Mouse (Mus musculus) liver, embryonic 11.5 days (tissue): ENCODE data around the gene Cfap45. TPM values are rescaled to one million over a fixed set of nuclear protein-coding genes. Genes with fewer than 3 reads are reported as not detected.
A peak's percentile ranks its signal among the peaks of the same experiment; 100 is the strongest.

Experiments used
- ATAC-seq: fragments of 200-750 bp; cut with Nextera tagmentation; replicated peaks from 2 replicates; pipeline ENCODE4 v1.8.0; 2017; ENCODE audit warnings: moderate number of reproducible peaks, mild to moderate bottlenecking, moderate TSS enrichment, moderate library complexity; ENCODE audit not compliant: low FRiP score
- DNase-seq: peaks from one replicate; pipeline ENCODE4 v3.0.0-alpha.2; 2017; ENCODE audit warnings: low spot score
- H3K27ac ChIP-seq: fragments of 300-500 bp; sonication (generic); 2 replicates; pipeline ENCODE4 v1.5.1; 2014; ENCODE audit warnings: mild to moderate bottlenecking, low read depth, low read length, control low read depth
- H3K27me3 ChIP-seq: fragments of 300-500 bp; sonication (generic); replicated peaks from 2 replicates; pipeline ENCODE4 v1.6.1; 2014; ENCODE audit warnings: low read length, mixed read lengths; ENCODE audit not compliant: control insufficient read depth, insufficient read depth
- H3K36me3 ChIP-seq: fragments of 300-500 bp; sonication (generic); 2 replicates; pipeline ENCODE4 v1.6.1; 2014; ENCODE audit warnings: mild to moderate bottlenecking, low read length, moderate library complexity, mixed read lengths; ENCODE audit not compliant: control insufficient read depth, insufficient read depth
- H3K4me1 ChIP-seq: fragments of 300-500 bp; sonication (generic); replicated peaks from 2 replicates; pipeline ENCODE4 v1.6.1; 2014; ENCODE audit warnings: low read length, mixed read lengths; ENCODE audit not compliant: control insufficient read depth, insufficient read depth
- H3K4me2 ChIP-seq: fragments of 300-500 bp; sonication (generic); 2 replicates; pipeline ENCODE4 v1.6.1; 2014; ENCODE audit warnings: mild to moderate bottlenecking, control low read depth, moderate library complexity
- H3K4me3 ChIP-seq: fragments of 300-500 bp; sonication (generic); 2 replicates; pipeline ENCODE4 v1.5.1; 2014; ENCODE audit warnings: low read depth, low read length, control low read depth
- H3K9ac ChIP-seq: fragments of 300-500 bp; sonication (generic); 2 replicates; pipeline ENCODE4 v1.6.1; 2014; ENCODE audit warnings: low read depth, low read length, control low read depth
- H3K9me3 ChIP-seq: fragments of 300-500 bp; sonication (generic); 2 replicates; pipeline ENCODE4 v1.6.1; 2016; ENCODE audit warnings: low read length, inconsistent platforms, mixed read lengths; ENCODE audit not compliant: control insufficient read depth
- WGBS: fragments of 180-500 bp; shearing (Covaris S2); extraction: QIAGEN DNeasy Blood & Tissue Kit; methylation state at CpG from one replicate; pipeline ENCODE4 v1.1.7; 2014; 5-methylcytosine and 5-hydroxymethylcytosine counted together
- polyA plus RNA-seq: library from polyadenylated mRNA; unstranded; fragments of >200 nt; fragmentation: Nextera tagmentation; extraction: Ambion mirVana; gene quantifications from 2 replicates; pipeline ENCODE4 v1.2.1, GENCODE M21; 2014

Cfap45 gene
- polyA plus RNA-seq, 1 experiment from 2014 or later = 0.77 TPM

- no peak overlapping the region for H3K27ac ChIP-seq
- H3K36me3 ChIP-seq = no peaks in the 10 kb centered on the region
- H3K9ac ChIP-seq = peak overlapping the region; percentile 17; the same call in 1 of the 2 replicates
- peak overlapping the region; percentile 53 for H3K4me3 ChIP-seq
- peak overlapping the region; percentile 73 for H3K4me2 ChIP-seq
- no peak for ATAC-seq
- H3K4me1 ChIP-seq = peaks cover 11% of the 10 kb centered on the region
- DNase-seq = no peak
- WGBS = 12% methylated on average over 12 of the region's 12 CpGs
- peaks cover 22% of the 10 kb centered on the region for H3K27me3 ChIP-seq
- H3K9me3 ChIP-seq = no peaks in the 10 kb centered on the region
Measured at GRCm38 (mm10) chr1:172482518-172483360, 37.9 kb upstream of the Cfap45 start.

- H3K27me3 ChIP-seq = peaks cover 22% of the 10 kb centered on the region
- H3K4me2 ChIP-seq = peak overlapping the region; percentile 73
- no peaks in the 10 kb centered on the region for H3K36me3 ChIP-seq
- ATAC-seq = no peak
- no peak overlapping the region for H3K27ac ChIP-seq
- no peaks in the 10 kb centered on the region for H3K9me3 ChIP-seq
- H3K4me3 ChIP-seq = peak overlapping the region; percentile 53
- H3K9ac ChIP-seq = no peak overlapping the region
- no peak for DNase-seq
- WGBS = 30% methylated on average over 4 of the region's 4 CpGs
- H3K4me1 ChIP-seq = peaks cover 11% of the 10 kb centered on the region
Measured at GRCm38 (mm10) chr1:172483361-172483660, 37.3 kb upstream of the Cfap45 start.

GRCm38 (mm10) chr1:172484236-172484635 lies 36.4 kb upstream of the Cfap45 start:
- DNase-seq = no peak
- H3K4me3 ChIP-seq = no peak overlapping the region
- H3K27me3 ChIP-seq = peaks cover 26% of the 10 kb centered on the region
- H3K9me3 ChIP-seq = no peaks in the 10 kb centered on the region
- ATAC-seq = no peak
- no peaks in the 10 kb centered on the region for H3K36me3 ChIP-seq
- H3K27ac ChIP-seq = no peak overlapping the region
- H3K9ac ChIP-seq = no peak overlapping the region
- 62% methylated on average over 11 of the region's 11 CpGs for WGBS
- H3K4me1 ChIP-seq = peaks cover 11% of the 10 kb centered on the region
- H3K4me2 ChIP-seq = no peak overlapping the region

GRCm38 (mm10) chr1:172484671-172485070 lies 35.9 kb upstream of the Cfap45 start:
- Histone ChIP-seq H3K27ac (no peak overlapping the region), H3K4me1 (peaks cover 11% of the 10 kb centered on the region), H3K9me3 (no peaks in the 10 kb centered on the region), H3K9ac (no peak overlapping the region), H3K36me3 (no peaks in the 10 kb centered on the region), H3K4me3 (no peak overlapping the region), H3K27me3 (peaks cover 30% of the 10 kb centered on the region), H3K4me2 (no peak overlapping the region)
- DNase-seq = no peak
- no peak for ATAC-seq
- 77% methylated on average over 13 of the region's 13 CpGs for WGBS

GRCm38 (mm10) chr1:172485821-172486220 lies 34.8 kb upstream of the Cfap45 start:
- no peak for ATAC-seq
- DNase-seq = no peak
- Histone ChIP-seq H3K4me1 (peaks cover 11% of the 10 kb centered on the region), H3K4me3 (no peak overlapping the region), H3K27ac (no peak overlapping the region), H3K9ac (no peak overlapping the region), H3K4me2 (no peak overlapping the region), H3K36me3 (no peaks in the 10 kb centered on the region), H3K27me3 (peaks cover 26% of the 10 kb centered on the region), H3K9me3 (no peaks in the 10 kb centered on the region)
- WGBS = 71% methylated on average over 6 of the region's 6 CpGs

GRCm38 (mm10) chr1:172486236-172486635 lies 34.4 kb upstream of the Cfap45 start:
- Histone ChIP-seq H3K27ac (no peak overlapping the region), H3K9ac (no peak overlapping the region), H3K36me3 (no peaks in the 10 kb centered on the region), H3K4me2 (no peak overlapping the region), H3K4me1 (peaks cover 8% of the 10 kb centered on the region), H3K27me3 (peaks cover 22% of the 10 kb centered on the region), H3K9me3 (no peaks in the 10 kb centered on the region), H3K4me3 (no peak overlapping the region)
- WGBS = 61% methylated on average over 4 of the region's 4 CpGs
- ATAC-seq (no peak), DNase-seq (no peak)

- no peak for ATAC-seq
Measured at GRCm38 (mm10) chr1:172486651-172487050, 34.0 kb upstream of the Cfap45 start.

GRCm38 (mm10) chr1:172487859-172488258 lies 32.7 kb upstream of the Cfap45 start:
- Histone ChIP-seq H3K9me3 (no peaks in the 10 kb centered on the region), H3K36me3 (no peaks in the 10 kb centered on the region), H3K27ac (no peak overlapping the region), H3K4me1 (peaks cover 6% of the 10 kb centered on the region), H3K9ac (no peak overlapping the region), H3K27me3 (peaks cover 13% of the 10 kb centered on the region), H3K4me2 (no peak overlapping the region), H3K4me3 (no peak overlapping the region)
- 68% methylated on average over 4 of the region's 4 CpGs for WGBS
- ATAC-seq (no peak), DNase-seq (no peak)

More at GRCm38 (mm10) chr1:172486651-172487050, 34.0 kb upstream of the Cfap45 start:
- Histone ChIP-seq H3K36me3 (no peaks in the 10 kb centered on the region), H3K4me2 (no peak overlapping the region), H3K27ac (no peak overlapping the region), H3K9ac (no peak overlapping the region), H3K27me3 (peaks cover 21% of the 10 kb centered on the region), H3K4me3 (no peak overlapping the region), H3K4me1 (peaks cover 6% of the 10 kb centered on the region), H3K9me3 (no peaks in the 10 kb centered on the region)
- WGBS = 69% methylated on average over 5 of the region's 5 CpGs
- DNase-seq = no peak

- Histone ChIP-seq H3K4me2 (no peak overlapping the region), H3K36me3 (no peaks in the 10 kb centered on the region), H3K4me3 (no peak overlapping the region), H3K27ac (no peak overlapping the region), H3K9ac (no peak overlapping the region), H3K4me1 (no peaks in the 10 kb centered on the region; the same call in 1 of the 2 replicates), H3K27me3 (peaks cover 12% of the 10 kb centered on the region), H3K9me3 (no peaks in the 10 kb centered on the region)
- ATAC-seq = no peak
- no peak for DNase-seq
- 62% methylated on average over 7 of the region's 7 CpGs for WGBS
Measured at GRCm38 (mm10) chr1:172488831-172489230, 31.8 kb upstream of the Cfap45 start.
